Mouse (Mus musculus): ENCODE data around the gene Slc2a13.

Slc2a13 gene

DNA sequence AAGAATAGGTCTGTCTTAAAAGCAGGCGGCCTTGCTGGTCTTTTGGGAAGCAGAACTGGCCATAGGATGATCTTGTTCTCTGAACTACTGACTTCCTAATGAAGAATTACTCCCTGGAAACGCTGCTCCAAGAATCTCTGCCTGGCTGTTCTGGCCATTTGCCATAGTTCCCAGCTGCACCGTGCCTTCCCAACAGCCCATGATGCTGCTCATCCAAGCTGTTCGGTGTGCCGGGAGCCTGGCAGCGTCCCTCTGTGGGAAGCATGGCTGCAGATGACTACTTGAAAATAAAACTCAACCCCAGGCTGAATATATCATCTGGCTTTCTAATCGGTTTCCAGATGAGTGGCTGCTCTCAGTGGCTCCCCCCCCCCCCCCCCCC lies 199.9 kb downstream of the Slc2a13 start:
- no peak for DNase-seq (ENCODE audit: low spot score)

DNA sequence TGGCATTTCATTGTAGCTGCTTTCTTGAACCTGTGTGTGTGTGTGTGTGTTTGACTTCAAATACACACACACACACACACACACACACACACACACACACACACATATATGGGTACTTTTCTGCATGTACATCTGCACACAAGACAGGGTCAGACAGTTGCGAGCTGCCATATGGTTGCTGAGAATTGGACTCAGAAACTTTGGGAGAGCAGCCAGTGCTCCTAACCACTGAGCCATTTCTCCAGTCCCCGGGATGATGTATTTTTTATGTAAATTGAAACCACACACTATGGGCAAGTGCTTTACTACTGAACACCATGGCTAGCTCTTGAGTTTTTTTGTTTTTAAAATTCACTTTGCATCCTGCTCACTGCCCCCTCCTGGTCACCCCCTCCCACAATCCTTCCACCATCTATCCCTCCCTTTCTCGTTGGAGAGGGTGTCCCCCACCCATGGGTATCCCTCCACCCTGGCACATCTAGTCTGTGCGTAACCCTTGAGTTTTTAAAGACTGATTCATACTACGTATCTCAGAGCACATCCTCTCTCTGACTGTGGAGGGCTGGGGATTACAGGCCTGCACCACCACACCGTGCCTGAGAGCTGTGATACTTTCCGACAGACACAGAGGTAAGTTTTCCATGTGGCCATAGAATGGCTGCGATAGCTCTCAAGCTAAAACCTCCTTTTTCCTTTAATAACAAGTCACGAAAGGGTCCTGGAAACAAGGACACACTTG lies 200.4 kb downstream of the Slc2a13 start:
- no peak for DNase-seq (ENCODE audit: low spot score)

DNA sequence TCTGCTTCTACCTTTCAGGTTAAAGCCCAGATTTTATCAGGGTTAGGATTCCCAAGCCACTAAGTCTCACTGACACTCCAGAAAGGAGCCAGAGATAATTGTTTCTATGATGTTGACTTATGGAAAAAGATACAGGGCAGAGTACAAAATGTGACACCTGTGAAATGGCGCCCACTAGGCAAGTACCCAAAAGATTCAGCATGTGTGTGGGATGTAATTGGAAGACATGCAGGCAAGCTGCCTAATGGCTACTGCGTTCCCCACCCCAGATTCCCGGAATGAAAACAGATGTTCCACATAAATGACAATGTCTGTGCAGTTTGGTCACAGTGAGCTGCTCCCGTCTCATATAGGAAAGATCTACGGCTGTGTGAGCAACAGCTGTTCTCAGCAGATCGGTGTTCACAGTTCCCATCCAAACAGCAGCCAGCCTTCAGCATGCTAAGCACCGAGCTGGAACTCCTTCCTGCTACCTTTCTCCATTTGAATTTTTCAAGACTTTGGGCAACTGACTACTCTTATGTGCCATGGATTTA lies 201.1 kb downstream of the Slc2a13 start:
- no peak for DNase-seq (ENCODE audit: low spot score)

DNA sequence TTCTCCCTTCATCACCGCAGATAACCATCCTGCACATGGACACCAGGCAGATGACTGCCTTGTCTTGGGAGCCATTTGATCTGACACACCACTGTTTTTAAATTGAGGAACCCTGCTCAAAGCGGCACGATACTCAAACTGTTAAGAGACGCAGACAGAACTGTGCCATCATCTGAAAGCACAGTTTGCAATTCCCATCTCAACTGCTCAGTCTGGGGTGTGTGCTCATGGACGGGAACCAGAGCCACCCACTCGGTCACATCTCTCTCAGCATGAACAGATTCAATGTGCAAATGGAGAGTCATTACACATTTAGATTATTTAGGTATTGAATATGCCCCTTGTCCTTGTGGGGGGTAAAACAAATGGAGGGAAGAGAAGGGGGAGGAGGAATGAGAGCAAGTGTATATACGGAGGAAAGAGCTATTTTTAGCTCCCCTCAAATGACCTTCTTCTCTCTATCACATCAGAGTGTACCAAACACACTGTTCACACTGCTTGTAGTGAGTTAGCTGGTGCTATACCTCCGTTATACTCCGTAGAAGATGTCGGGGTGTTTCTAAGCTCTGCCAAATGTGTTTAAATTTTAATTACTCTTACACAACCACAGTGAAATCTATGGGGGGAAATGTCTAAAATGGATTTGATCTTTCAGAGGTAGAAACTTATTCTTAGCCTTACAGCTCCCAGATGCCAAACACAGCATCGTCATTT lies 203.2 kb downstream of the Slc2a13 start:
- no peak for DNase-seq (ENCODE audit: low spot score)

DNA sequence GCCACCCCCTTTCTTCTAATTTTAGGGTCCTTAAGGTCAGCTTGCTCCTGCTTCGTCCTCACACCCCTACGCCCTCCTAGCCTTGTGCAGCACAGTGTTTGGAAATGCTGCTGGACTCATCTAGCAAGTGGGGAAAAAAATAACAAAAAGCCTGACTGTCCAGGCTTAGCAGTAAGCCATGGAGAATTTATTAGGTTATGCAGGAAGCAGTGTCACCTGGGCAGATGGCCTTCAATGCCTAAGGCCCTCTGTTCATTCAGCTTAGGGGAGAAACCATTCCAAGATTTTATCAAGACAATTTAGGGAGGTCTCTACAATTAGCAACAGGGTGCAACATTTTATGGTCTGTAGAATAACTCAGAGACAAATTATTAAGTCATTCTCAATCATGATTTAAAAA lies 212.6 kb downstream of the Slc2a13 start:
- no peak for DNase-seq (ENCODE audit: low spot score)

DNA sequence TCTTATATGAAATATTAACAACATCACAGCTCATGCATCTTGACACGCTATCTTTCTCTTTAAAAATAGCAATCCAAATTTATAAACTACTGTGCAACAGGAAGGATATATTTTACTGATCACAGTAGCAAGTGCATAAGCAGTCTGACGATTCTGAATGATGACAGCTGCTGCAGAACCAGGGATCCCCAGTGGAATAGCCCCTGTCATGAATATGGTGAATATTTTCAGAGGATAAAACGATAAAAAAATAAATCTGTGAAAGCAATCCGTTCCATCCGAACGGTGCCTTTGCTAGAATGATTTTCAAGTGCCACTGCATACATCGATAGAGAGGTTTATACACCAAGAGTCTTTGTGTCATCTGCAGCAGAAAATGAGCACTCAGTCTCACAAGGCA lies 222.1 kb downstream of the Slc2a13 start:
- no peak for DNase-seq (ENCODE audit: low spot score)

DNA sequence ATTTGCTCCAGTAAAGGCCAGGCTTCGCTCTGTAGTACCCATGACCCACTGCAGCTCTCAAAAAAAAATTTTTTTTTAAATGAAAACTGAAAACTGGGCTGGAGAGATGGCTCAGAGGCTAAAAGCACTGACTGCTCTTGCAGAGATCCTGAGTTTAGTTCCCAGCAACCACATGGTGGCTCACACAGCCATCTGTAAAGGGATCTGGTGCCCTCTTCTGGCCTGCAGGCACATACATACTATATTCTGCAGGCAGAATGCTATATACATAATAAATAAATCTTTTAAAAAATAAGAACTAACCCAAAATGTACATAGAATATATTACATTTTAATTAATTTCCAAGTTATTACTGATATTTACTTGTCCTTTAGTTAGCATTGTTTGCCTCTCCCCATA lies 234.7 kb downstream of the Slc2a13 start:
- no peak for DNase-seq (ENCODE audit: low spot score)

DNA sequence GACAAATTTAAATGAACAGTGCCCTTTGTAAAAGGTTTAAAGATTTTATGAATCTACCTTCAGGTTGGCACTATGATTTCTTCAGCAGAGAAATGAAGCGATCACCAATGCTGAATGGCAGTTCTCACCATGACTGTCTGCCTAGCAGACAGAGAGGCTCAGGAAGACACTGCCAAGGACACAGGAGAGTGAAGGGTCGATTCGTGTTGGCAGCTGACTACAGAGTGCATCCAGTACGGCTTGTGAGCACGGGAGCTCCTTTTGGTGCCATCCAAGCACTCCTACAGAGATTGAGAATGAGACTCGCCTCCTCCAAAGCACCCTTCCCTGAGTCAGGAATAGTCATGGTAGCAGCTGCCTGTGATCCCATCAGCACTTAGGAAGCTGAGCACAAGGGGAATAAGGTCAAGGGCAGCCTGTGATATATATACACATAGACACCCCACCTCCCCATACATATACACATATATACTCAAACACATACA lies 238.6 kb downstream of the Slc2a13 start:
- no peak for DNase-seq (ENCODE audit: low spot score)

DNA sequence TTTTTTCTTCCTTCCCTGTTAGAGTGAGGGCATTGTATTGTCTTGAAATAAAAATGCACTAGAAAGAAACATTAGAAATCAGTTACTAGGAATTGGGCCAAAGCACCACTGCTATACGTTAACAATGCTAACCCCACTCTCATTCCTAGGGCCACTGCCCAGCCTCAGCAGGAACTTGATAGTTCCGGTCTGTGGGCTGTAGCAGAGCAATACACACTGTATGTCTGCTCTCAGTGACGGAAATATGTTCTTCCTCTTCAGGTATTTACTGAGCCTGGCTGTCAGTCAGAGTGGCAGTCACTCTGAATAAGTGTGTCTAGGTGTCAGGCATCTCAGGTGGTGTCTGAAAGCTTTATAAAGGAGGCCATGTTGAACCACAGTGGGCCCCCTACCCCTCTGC lies 245.3 kb downstream of the Slc2a13 start:
- no peak for DNase-seq (ENCODE audit: low spot score)

DNA sequence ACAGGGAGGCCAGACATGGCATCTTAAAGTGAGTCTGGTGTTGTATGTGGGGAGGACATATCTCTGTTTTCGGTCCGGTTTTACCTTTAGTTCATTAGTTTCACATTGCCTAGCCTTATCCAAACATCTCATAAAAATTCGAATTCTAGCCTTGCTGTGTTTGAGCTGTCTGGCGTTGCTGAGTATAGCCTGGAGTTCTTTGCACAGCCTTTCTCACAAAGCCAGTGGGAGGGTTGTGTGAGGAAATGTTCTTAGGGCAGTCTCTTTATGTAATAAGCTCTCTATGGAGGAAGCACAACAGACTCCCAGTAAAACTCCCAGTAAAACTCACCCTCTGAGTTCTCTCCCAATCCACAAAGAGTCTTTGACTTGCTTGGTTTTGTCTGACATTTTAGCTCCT lies 246.0 kb downstream of the Slc2a13 start:
- DNase-seq (ENCODE audit: low spot score): no peak

DNA sequence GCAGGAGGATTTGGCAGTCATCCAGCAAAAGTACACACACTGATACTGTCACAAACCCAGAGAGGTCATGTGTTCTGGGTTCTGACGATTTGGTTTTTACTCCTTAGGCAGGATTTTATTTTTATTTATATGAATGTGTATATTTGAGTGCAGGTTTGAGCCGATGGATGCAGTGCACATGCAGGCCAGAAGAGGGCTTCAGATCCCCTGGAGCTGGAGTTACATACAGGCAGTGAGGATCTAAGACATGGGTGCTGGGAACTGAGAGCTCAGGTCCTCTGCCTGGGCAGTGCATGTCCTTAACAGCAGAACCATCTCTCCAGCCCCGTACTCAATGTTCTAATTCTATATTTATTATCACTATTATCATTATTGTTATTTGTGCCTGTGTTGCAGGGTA lies 253.7 kb downstream of the Slc2a13 start:
- no peak for DNase-seq (ENCODE audit: low spot score)

DNA sequence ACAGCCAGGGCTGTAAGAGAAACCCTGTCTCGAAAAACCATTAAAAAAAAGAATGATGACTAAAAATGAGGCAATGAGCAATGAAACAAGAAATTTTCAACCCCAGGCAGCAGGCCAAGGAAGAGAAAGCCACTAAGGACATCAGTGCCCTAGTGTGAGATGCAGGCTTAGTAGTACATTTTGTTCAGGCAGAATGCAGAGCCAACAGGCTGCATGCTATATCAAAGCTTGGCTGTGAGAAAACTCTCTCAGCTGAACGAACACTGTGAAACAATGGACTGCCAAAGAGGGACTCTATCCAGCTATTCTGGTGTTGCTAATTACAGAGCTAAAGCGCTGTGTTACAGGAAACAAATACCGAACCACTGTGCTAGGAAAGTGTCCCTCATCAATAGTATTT lies 256.1 kb downstream of the Slc2a13 start:
- no peak for DNase-seq (ENCODE audit: low spot score)

DNA sequence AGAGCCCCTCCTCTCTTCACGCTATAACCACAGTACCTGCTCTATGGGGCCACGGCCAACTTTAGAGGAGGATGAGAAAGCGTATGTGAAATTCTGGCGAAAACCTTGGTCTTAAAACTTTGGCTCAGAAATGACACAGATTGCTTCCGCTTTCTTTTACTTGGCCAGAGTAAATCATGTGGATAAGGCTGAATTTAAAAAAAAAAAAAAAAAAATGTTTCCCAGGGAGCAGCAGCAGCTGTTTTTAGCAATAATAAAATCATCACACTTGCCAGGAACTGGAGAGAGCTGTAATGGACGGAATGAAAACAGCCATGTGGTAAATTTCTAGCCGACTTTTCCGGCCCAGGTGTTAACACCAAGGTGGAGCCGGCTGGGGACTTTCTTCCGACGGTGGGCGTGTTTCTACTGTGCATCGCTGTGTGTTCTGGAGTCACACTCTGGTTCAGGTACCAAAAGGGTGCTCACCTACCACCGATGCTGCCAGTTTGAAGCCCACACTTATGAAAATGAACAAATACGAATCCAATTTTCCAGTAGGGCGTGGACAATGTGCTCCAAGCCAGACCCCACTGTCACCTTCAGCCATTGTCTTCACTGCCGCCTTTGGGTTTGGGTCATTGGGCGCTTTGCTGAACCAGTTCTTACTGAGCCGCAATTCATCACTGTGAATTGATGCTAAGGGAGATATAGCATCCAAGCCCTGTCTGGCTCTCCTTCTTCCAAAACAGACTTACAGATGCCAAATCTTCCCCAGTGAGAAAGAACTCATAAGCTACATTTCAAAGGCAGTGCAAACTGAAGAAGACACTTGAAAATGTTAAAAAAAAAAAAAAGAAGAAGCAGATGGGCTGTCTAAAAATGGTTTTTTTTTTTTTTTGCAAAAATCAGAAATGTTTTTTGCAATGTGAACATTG lies 258.4 kb downstream of the Slc2a13 start:
- DNase-seq (ENCODE audit: low spot score): no peak

DNA sequence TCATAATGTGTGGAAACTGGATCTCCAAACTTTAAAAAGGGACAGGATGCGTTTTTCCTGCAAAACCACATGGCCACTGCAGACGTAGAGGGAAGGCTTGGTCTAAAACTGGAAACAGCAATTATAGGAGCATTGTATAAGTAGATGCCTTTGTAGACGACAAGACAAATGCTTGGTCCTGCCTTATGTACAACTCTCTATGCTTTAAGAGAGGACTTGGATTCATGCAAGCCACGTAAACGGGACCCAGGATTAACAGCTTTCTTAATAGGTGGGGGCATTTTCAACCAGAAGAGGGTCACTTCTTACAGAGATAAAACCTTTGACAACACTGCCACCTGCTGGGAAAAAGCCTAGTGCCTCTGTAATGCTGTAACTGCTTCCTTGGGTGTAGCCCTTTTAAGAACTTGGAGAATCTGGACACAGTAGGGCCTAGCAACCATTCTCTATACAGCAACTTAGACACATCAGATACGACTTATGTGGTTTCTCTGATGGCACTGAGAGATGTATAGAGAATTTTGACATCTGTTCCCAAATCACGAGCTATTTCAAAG lies 268.7 kb downstream of the Slc2a13 start:
- peak; percentile 30 for DNase-seq (ENCODE audit: low spot score)

DNA sequence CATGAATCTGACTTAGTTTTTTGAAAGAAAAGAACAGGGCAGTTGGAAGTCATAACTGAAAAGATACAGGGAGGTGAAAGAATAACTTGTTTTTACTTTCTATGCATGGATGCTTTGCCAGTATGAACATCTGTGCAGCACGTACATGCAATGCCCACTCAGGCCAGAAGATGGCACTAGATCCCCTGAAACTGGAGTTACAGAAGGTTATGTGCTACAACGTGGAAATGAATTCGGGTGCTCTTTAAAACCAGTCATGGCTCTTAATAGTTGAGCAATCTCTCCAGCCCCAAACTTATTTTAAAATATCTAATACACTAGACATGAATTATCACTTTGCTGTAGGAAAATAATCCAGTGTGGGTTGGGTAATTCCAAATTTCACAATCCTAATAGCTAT lies 271.7 kb downstream of the Slc2a13 start:
- peak; percentile 87 for DNase-seq (ENCODE audit: low spot score)

DNA sequence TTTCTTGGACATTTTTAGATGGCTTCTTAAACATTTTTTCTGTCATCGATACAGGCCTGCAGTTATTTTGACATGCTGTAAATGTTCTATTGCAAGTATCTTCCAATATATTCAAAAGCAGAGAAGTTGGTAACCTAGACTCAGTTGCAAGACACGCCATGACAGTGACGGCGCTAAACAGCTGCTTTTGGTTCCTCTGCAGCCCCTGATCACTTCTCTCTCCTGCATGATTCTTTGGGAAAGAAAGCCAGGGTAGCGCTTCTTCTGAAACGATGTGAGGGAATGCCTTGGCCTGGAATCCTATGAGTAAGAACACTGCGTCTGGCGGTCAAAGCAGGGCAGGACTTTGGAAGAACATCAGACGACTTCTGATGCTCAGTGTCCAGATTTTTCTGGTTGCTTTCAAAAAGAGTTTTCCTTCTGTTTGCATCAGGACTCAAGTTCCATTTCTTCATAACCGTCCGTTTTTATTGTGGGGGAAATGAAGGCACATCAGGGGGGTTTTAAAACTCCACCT lies 273.7 kb downstream of the Slc2a13 start:
- DNase-seq (ENCODE audit: low spot score): no peak

DNA sequence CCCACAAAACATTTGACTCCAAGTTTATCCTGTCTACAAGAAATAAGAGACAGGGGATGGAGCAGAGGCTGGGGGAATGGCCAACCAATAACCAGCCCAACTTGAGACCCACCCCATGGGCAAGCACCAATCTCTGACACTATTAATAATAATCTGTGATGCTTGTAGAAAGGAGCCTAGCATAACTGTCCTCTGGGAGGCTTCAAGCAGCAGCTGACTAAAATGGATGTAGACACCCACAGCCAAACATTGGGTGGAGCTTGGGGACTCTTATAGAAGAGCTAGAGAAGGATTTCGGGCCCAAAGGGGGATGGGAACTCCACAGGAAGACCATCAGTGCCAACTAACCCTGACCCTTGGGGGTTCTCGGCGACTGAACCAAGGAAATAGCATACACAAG lies 289.6 kb downstream of the Slc2a13 start:
- DNase-seq (ENCODE audit: low spot score): no peak

DNA sequence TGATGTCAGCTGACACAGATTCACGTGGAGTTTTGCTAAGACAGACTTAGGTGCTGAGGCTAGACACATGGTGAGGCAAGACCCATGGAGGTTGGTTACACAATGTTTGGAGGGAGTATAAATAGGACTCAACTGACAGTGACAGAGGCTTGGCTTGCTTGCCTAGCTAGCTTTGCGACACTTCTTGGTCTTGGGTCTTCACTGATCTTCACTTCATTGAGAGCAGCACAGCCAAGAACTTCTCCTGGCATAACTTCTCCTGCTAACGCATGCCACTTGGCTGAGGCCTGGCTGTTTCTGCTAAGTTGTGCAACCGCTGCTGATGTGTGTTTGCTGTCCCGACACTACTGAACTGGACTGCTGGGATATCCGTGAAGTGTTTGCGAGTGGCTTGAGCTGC lies 290.2 kb downstream of the Slc2a13 start:
- no peak for DNase-seq (ENCODE audit: low spot score)

DNA sequence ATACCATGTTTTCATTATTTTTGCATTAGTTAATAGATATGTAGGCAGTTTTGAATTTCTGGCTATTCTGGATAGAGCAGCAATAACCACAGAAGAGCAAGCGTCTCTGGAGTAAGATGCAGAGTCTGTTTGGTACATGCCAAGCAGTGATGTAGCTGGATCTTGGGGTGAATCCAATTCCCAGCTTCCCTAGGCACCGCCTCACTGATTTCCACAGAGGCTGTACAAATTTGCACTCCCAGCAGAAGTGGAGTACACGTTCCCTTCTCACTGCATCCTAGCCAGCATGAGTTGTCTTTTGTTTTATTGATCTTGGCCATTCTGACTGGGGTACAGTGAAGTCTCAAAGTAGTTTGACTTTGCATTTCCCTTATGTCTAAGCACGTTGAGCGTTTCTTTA lies 291.5 kb downstream of the Slc2a13 start:
- no peak for DNase-seq (ENCODE audit: low spot score)

DNA sequence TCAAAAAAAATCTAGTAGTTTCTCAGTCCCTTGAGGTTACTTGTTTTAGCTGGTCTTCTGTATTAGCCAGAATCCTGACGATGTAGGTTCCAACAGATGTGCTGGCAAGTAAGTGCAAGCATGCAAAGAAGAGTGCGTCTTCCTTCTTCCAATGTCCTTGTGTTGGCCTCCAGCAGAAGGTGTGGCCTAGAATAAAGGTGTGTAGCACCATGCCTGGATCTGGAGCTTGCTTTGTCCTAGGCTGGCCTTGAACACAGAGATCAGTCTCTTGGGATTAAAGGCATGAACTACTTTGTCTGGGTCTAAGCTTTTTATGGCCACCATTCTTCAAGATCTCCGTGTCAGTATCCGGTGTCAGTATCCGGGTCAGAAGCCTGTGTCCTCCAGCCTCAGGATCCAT lies 293.5 kb downstream of the Slc2a13 start:
- DNase-seq (ENCODE audit: low spot score): no peak

DNA sequence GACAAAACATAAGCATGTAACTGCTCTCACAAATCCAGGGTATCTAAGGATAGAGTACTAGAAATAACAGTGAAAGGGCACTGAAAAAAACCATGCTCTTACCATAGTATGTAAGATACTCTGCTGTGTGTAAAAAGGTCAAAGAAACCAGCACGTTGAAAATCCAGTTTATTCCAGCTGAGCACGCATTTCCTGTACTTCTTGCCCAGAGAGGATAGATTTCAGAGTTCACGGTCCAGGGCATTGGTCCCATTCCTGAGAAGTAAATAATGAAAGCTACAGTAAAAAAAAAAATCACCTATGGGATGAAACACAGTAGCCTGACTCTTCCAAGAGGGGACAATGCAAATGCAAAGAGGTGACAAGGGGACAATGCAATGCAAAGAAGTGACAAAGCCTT lies 297.1 kb downstream of the Slc2a13 start:
- DNase-seq (ENCODE audit: low spot score): no peak

DNA sequence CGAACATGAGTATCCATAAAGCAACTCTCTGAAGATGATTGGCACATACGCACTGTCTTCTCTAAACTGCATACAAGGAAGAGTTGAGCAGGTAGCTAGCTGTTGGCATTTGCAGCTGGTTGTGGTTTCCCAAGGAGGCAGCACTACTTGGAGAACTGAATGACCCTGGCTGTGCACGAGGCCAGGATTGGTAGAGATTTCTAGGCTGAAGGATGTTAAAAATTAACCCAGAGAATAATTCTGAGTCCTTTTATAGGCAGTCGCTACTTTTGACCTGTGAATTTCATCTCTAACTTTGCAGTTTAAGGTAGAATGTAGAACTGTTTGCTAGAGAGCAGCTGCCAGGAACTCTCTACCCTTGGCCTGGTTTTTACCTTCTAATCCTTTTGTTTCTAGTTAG lies 304.5 kb downstream of the Slc2a13 start:
- no peak for DNase-seq (ENCODE audit: low spot score)
